ENCODE assay signal across 9 mouse cellular contexts in the genomic region with DNA sequence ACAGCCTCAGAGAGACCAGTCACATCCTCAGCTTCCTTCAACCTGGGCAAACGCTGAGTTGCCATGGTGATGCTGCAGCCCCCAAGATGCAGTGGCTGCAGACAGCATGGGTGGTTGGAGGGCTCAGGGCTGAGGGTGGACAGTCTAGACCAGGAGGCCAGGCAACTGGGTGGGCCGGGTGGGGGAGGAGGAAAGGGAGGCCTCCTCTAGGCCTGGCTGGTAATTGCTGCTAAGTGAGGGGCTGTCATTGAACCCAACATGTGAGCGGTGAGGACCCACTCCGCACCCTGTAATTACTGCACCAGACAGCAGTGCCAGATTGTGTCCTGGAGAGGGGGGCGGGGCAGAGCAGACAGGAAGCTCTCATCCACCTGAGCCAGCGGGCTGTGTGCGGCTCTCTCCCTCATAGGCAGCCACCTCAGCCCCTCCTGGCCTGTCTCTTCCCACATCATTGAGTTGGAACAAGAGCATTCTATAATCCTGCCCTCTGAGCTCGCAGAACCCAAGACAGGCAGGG. TPM values are rescaled to one million over a fixed set of nuclear protein-coding genes. Genes with fewer than 3 reads are reported as not detected.
DNase-seq lines count a peak whose midpoint lies in the region; ATAC-seq lines count a peak whose summit lies in the region.
"Had no signal": no experiment of that assay in that cellular context is flagged by ENCODE, and none has a peak within 500 bp of the region (broad histone marks: within the 10 kb centered on the region; RNA-seq: fewer than 3 reads in every experiment).

No protein-coding gene starts in this region.

- H3K9me3 ChIP-seq in neural tube, embryonic 11.5 days (ENCODE audit: control insufficient read depth, low read length): no peaks in the 10 kb centered on the region
- H3K9me3 ChIP-seq in forebrain, embryonic 15.5 days: no peaks in the 10 kb centered on the region
- H3K9me3 ChIP-seq in limb, embryonic 15.5 days: no peaks in the 10 kb centered on the region
- H3K9me3 ChIP-seq: heart, embryonic 10.5 days had no signal

- peaks cover 11% of the 10 kb centered on the region for H3K4me1 ChIP-seq in neural tube, embryonic 11.5 days (ENCODE audit: control insufficient read depth, insufficient read depth, low read length)
- H3K4me1 ChIP-seq in forebrain, embryonic 15.5 days: peaks cover 47% of the 10 kb centered on the region
- H3K4me1 ChIP-seq in limb, embryonic 15.5 days: peaks cover 14% of the 10 kb centered on the region

- no peaks in the 10 kb centered on the region; the same call in 1 of the 2 replicates for H3K36me3 ChIP-seq in neural tube, embryonic 11.5 days (ENCODE audit: control insufficient read depth, insufficient read depth, low read length)
- no peaks in the 10 kb centered on the region for H3K36me3 ChIP-seq in forebrain, embryonic 15.5 days
- peaks cover 25% of the 10 kb centered on the region for H3K36me3 ChIP-seq in limb, embryonic 15.5 days

- WGBS in neural tube, embryonic 11.5 days: 32% methylated on average over 8 of the region's 8 CpGs
- WGBS in forebrain, embryonic 15.5 days: 15% methylated on average over 8 of the region's 8 CpGs
- 23% methylated on average over 8 of the region's 8 CpGs for WGBS in limb, embryonic 15.5 days

- no peaks in the 10 kb centered on the region for H3K27me3 ChIP-seq in neural tube, embryonic 11.5 days (ENCODE audit: control insufficient read depth, insufficient read depth, low read length)
- no peaks in the 10 kb centered on the region for H3K27me3 ChIP-seq in forebrain, embryonic 15.5 days
- peaks cover 12% of the 10 kb centered on the region for H3K27me3 ChIP-seq in limb, embryonic 15.5 days

- H3K9ac ChIP-seq in neural tube, embryonic 11.5 days (ENCODE audit: low read length): no peak overlapping the region
- H3K9ac ChIP-seq in forebrain, embryonic 15.5 days (replicated peaks): no peak overlapping the region
- no peak overlapping the region for H3K9ac ChIP-seq in limb, embryonic 15.5 days

- peak; percentile 35 for ATAC-seq in neural tube, embryonic 11.5 days (ENCODE audit: insufficient read depth, low FRiP score, low TSS enrichment)
- ATAC-seq in forebrain, embryonic 15.5 days (replicated peaks): peak; percentile 73
- peak; percentile 7; the same call in 1 of the 2 replicates for ATAC-seq in limb, embryonic 15.5 days (ENCODE audit: insufficient number of reproducible peaks, low FRiP score, low TSS enrichment, low read depth)
- no peak for ATAC-seq in megakaryocyte, adult 5-6 weeks (ENCODE audit: poor library complexity, severe bottlenecking)

- no peak overlapping the region for H3K27ac ChIP-seq in neural tube, embryonic 11.5 days (ENCODE audit: low read depth, low read length)
- H3K27ac ChIP-seq in forebrain, embryonic 15.5 days (replicated peaks): peak overlapping the region; percentile 76
- no peak overlapping the region for H3K27ac ChIP-seq in limb, embryonic 15.5 days
- H3K27ac ChIP-seq: heart, embryonic 10.5 days had no signal

- H3K4me2 ChIP-seq in neural tube, embryonic 11.5 days (ENCODE audit: low read depth): no peak overlapping the region
- no peak overlapping the region for H3K4me2 ChIP-seq in forebrain, embryonic 15.5 days (replicated peaks)
- H3K4me2 ChIP-seq in limb, embryonic 15.5 days: no peak overlapping the region

- H3K4me3 ChIP-seq in neural tube, embryonic 11.5 days (ENCODE audit: low read depth, low read length): no peak overlapping the region
- H3K4me3 ChIP-seq in forebrain, embryonic 15.5 days: no peak overlapping the region
- no peak overlapping the region for H3K4me3 ChIP-seq in limb, embryonic 15.5 days
- H3K4me3 ChIP-seq: heart, embryonic 10.5 days had no signal

- DNase-seq in neural tube, embryonic 11.5 days (ENCODE audit: low spot score): no peak
- no peak for DNase-seq in neural tube, embryonic 10.5 days (ENCODE audit: extremely low spot score, low spot score)
- no peak for DNase-seq in thymus, adult 18-20 months
- no peak for DNase-seq in layer of hippocampus, adult 9-10 months (ENCODE audit: low spot score)

RNA-seq across cellular contexts. Expression of gene Slc35c2, which starts 12.5 kb away (rescaled TPM):
- polyA plus RNA-seq in neural tube, embryonic 11.5 days (2014; fragmentation: Nextera tagmentation; extraction: Ambion mirVana): 47.3 and 48.2 TPM in 2 replicates
- 61.4 and 68.7 TPM in 2 replicates for polyA plus RNA-seq in forebrain, embryonic 15.5 days (2015; fragmentation: Nextera tagmentation; extraction: Ambion mirVana)
- 53.3 and 61.8 TPM in 2 replicates for polyA plus RNA-seq in limb, embryonic 15.5 days (2015; fragmentation: Nextera tagmentation; extraction: Ambion mirVana)
- total RNA-seq in megakaryocyte, adult 5-6 weeks (2015): 57.2 and 57.5 TPM in 2 replicates
- total RNA-seq in megakaryocyte, adult 5-6 weeks (2017): 52.8 and 71.8 TPM in 2 replicates

RNA-seq across cellular contexts. Expression of gene Cdh22, which starts 40.5 kb away (rescaled TPM):
- polyA plus RNA-seq in neural tube, embryonic 11.5 days (2014; fragmentation: Nextera tagmentation; extraction: Ambion mirVana): 3.1 and 3.4 TPM in 2 replicates
- 6.0 and 6.1 TPM in 2 replicates for polyA plus RNA-seq in forebrain, embryonic 15.5 days (2015; fragmentation: Nextera tagmentation; extraction: Ambion mirVana)
- 0.19 and 0.24 TPM in 2 replicates for polyA plus RNA-seq in limb, embryonic 15.5 days (2015; fragmentation: Nextera tagmentation; extraction: Ambion mirVana)
- total RNA-seq in megakaryocyte, adult 5-6 weeks (2015): 0.09 TPM in 1 of 2 replicates, not detected in the other
- 0.07 TPM in 1 of 2 replicates, not detected in the other for total RNA-seq in megakaryocyte, adult 5-6 weeks (2017)
- total RNA-seq: MEL had no signal

RNA-seq across cellular contexts. Expression of gene Elmo2, which starts 51.1 kb away (rescaled TPM):
- polyA plus RNA-seq in neural tube, embryonic 11.5 days (2014; fragmentation: Nextera tagmentation; extraction: Ambion mirVana): 89.0 and 97.7 TPM in 2 replicates
- 99.6 and 101 TPM in 2 replicates for polyA plus RNA-seq in forebrain, embryonic 15.5 days (2015; fragmentation: Nextera tagmentation; extraction: Ambion mirVana)
- polyA plus RNA-seq in limb, embryonic 15.5 days (2015; fragmentation: Nextera tagmentation; extraction: Ambion mirVana): 77.4 and 80.9 TPM in 2 replicates
- total RNA-seq in megakaryocyte, adult 5-6 weeks (2015): 128 and 133 TPM in 2 replicates
- total RNA-seq in megakaryocyte, adult 5-6 weeks (2017): 89.7 and 94.8 TPM in 2 replicates
